Mouse (Mus musculus): ENCODE data around the gene Hist1h3c. TPM values are rescaled to one million over a fixed set of nuclear protein-coding genes. Genes with fewer than 3 reads are reported as not detected.

Hist1h3c gene
- polyA plus RNA-seq, 1 experiment: 6.1 TPM

- Histone ChIP-seq H3K36me3 (ENCODE audit: control insufficient read depth, insufficient read depth) (no peaks in the 10 kb centered on the region), H3K4me3 (ENCODE audit: insufficient read depth, poor library complexity, severe bottlenecking) (no peak overlapping the region), H3K79me3 (ENCODE audit: low read depth) (no peaks in the 10 kb centered on the region), H3K27me3 (ENCODE audit: control insufficient read depth, insufficient read depth, insufficient read length) (no peaks in the 10 kb centered on the region), H3K79me2 (ENCODE audit: control insufficient read depth, insufficient read depth) (no peaks in the 10 kb centered on the region), H3ac (ENCODE audit: control insufficient read depth, insufficient read length, low read depth) (no peak overlapping the region)
- TF ChIP-seq MAX (IDR thresholded peaks at IDR 0.05) (no peak), FOSL1 (IDR thresholded peaks at IDR 0.05; ENCODE audit: insufficient read depth, low read length, poor library complexity, severe bottlenecking) (no peak), CTCF (IDR thresholded peaks at IDR 0.05; ENCODE audit: control insufficient read depth, insufficient read depth, insufficient read length) (no peak), USF1 (IDR thresholded peaks at IDR 0.05; ENCODE audit: low read depth) (no peak), MYOD1 (IDR thresholded peaks at IDR 0.05; ENCODE audit: control insufficient read depth, insufficient read length, low read depth) (no peak), CEBPB (IDR thresholded peaks at IDR 0.05; ENCODE audit: low read depth) (no peak)
Observed at GRCm38 (mm10) chr13:23716261-23717042, 28.9 kb downstream of the Hist1h3c start.

- peak within 1 kb of the TSS; percentile 51 for H3ac ChIP-seq (ENCODE audit: control insufficient read depth, insufficient read length, low read depth)
- H3K27me3 ChIP-seq (ENCODE audit: control insufficient read depth, insufficient read depth, insufficient read length): no peaks in the 10 kb centered on the region
- H3K4me3 ChIP-seq (ENCODE audit: insufficient read depth, poor library complexity, severe bottlenecking): peak within 1 kb of the TSS; percentile 31
- no peak for TF ChIP-seq USF1 (IDR thresholded peaks at IDR 0.05; ENCODE audit: low read depth)
- TF ChIP-seq CTCF (IDR thresholded peaks at IDR 0.05; ENCODE audit: control insufficient read depth, insufficient read depth, insufficient read length): no peak
- no peak for TF ChIP-seq FOSL1 (IDR thresholded peaks at IDR 0.05; ENCODE audit: insufficient read depth, low read length, poor library complexity, severe bottlenecking)
- no peak for TF ChIP-seq MAX (IDR thresholded peaks at IDR 0.05)
- TF ChIP-seq CEBPB (IDR thresholded peaks at IDR 0.05; ENCODE audit: low read depth): no peak
- no peak for TF ChIP-seq MYOD1 (IDR thresholded peaks at IDR 0.05; ENCODE audit: control insufficient read depth, insufficient read length, low read depth)
- TF ChIP-seq MYOG (IDR thresholded peaks at IDR 0.05; ENCODE audit: control insufficient read depth, extremely low read depth, insufficient read length): no peak
- H3K79me2 ChIP-seq (ENCODE audit: control insufficient read depth, insufficient read depth): no peaks in the 10 kb centered on the region
- H3K79me3 ChIP-seq (ENCODE audit: low read depth): no peaks in the 10 kb centered on the region
- H3K36me3 ChIP-seq (ENCODE audit: control insufficient read depth, insufficient read depth): no peaks in the 10 kb centered on the region
Observed at GRCm38 (mm10) chr13:23710374-23711089, 34.9 kb downstream of the Hist1h3c start, which contains the start of gene Hfe. Gene Hfe (minus strand): TSS chr13:23710854.

- no peaks in the 10 kb centered on the region for H3K36me3 ChIP-seq (ENCODE audit: control insufficient read depth, insufficient read depth)
- no peaks in the 10 kb centered on the region for H3K27me3 ChIP-seq (ENCODE audit: control insufficient read depth, insufficient read depth, insufficient read length)
- peak overlapping the region; percentile 51 for H3ac ChIP-seq (ENCODE audit: control insufficient read depth, insufficient read length, low read depth)
- H3K79me3 ChIP-seq (ENCODE audit: low read depth): no peaks in the 10 kb centered on the region
- H3K79me2 ChIP-seq (ENCODE audit: control insufficient read depth, insufficient read depth): no peaks in the 10 kb centered on the region
- TF ChIP-seq MYOD1 (IDR thresholded peaks at IDR 0.05; ENCODE audit: control insufficient read depth, insufficient read length, low read depth) (no peak), FOSL1 (IDR thresholded peaks at IDR 0.05; ENCODE audit: insufficient read depth, low read length, poor library complexity, severe bottlenecking) (no peak), CTCF (IDR thresholded peaks at IDR 0.05; ENCODE audit: control insufficient read depth, insufficient read depth, insufficient read length) (no peak), MAX (IDR thresholded peaks at IDR 0.05) (no peak), CEBPB (IDR thresholded peaks at IDR 0.05; ENCODE audit: low read depth) (no peak), MYOG (IDR thresholded peaks at IDR 0.05; ENCODE audit: control insufficient read depth, extremely low read depth, insufficient read length) (no peak), USF1 (IDR thresholded peaks at IDR 0.05; ENCODE audit: low read depth) (no peak)
- peak overlapping the region; percentile 31 for H3K4me3 ChIP-seq (ENCODE audit: insufficient read depth, poor library complexity, severe bottlenecking)
Observed at GRCm38 (mm10) chr13:23709714-23710373, 35.6 kb downstream of the Hist1h3c start.

- Histone ChIP-seq H3K79me2 (ENCODE audit: control insufficient read depth, insufficient read depth) (no peaks in the 10 kb centered on the region), H3ac (ENCODE audit: control insufficient read depth, insufficient read length, low read depth) (no peak overlapping the region), H3K4me3 (ENCODE audit: insufficient read depth, poor library complexity, severe bottlenecking) (no peak overlapping the region), H3K27me3 (ENCODE audit: control insufficient read depth, insufficient read depth, insufficient read length) (no peaks in the 10 kb centered on the region), H3K79me3 (ENCODE audit: low read depth) (no peaks in the 10 kb centered on the region), H3K36me3 (ENCODE audit: control insufficient read depth, insufficient read depth) (no peaks in the 10 kb centered on the region)
- TF ChIP-seq MAX (IDR thresholded peaks at IDR 0.05) (no peak), MYOG (IDR thresholded peaks at IDR 0.05; ENCODE audit: control insufficient read depth, extremely low read depth, insufficient read length) (no peak), USF1 (IDR thresholded peaks at IDR 0.05; ENCODE audit: low read depth) (no peak), CEBPB (IDR thresholded peaks at IDR 0.05; ENCODE audit: low read depth) (no peak), CTCF (IDR thresholded peaks at IDR 0.05; ENCODE audit: control insufficient read depth, insufficient read depth, insufficient read length) (no peak), MYOD1 (IDR thresholded peaks at IDR 0.05; ENCODE audit: control insufficient read depth, insufficient read length, low read depth) (no peak), FOSL1 (IDR thresholded peaks at IDR 0.05; ENCODE audit: insufficient read depth, low read length, poor library complexity, severe bottlenecking) (no peak)
Observed at GRCm38 (mm10) chr13:23708654-23709053, 36.7 kb downstream of the Hist1h3c start.

GRCm38 (mm10) chr13:23708041-23708440 lies 37.4 kb downstream of the Hist1h3c start:
- Histone ChIP-seq H3ac (ENCODE audit: control insufficient read depth, insufficient read length, low read depth) (no peak overlapping the region), H3K79me2 (ENCODE audit: control insufficient read depth, insufficient read depth) (no peaks in the 10 kb centered on the region), H3K79me3 (ENCODE audit: low read depth) (no peaks in the 10 kb centered on the region), H3K36me3 (ENCODE audit: control insufficient read depth, insufficient read depth) (no peaks in the 10 kb centered on the region), H3K27me3 (ENCODE audit: control insufficient read depth, insufficient read depth, insufficient read length) (no peaks in the 10 kb centered on the region), H3K4me3 (ENCODE audit: insufficient read depth, poor library complexity, severe bottlenecking) (no peak overlapping the region)
- TF ChIP-seq MAX (IDR thresholded peaks at IDR 0.05): no peak
- no peak for TF ChIP-seq CEBPB (IDR thresholded peaks at IDR 0.05; ENCODE audit: low read depth)
- TF ChIP-seq FOSL1 (IDR thresholded peaks at IDR 0.05; ENCODE audit: insufficient read depth, low read length, poor library complexity, severe bottlenecking): no peak
- no peak for TF ChIP-seq MYOG (IDR thresholded peaks at IDR 0.05; ENCODE audit: control insufficient read depth, extremely low read depth, insufficient read length)
- TF ChIP-seq MYOD1 (IDR thresholded peaks at IDR 0.05; ENCODE audit: control insufficient read depth, insufficient read length, low read depth): no peak
- no peak for TF ChIP-seq CTCF (IDR thresholded peaks at IDR 0.05; ENCODE audit: control insufficient read depth, insufficient read depth, insufficient read length)
- no peak for TF ChIP-seq USF1 (IDR thresholded peaks at IDR 0.05; ENCODE audit: low read depth)
